Mouse (Mus musculus): ENCODE data around the gene Pde1c.
"Not testable (repeated sequence)": the region's sequence is repeated elsewhere in the genome, so short reads cannot be mapped to it uniquely, and the experiment has no call there.

Gene Pde1c

GRCm38 (mm10) chr6:56568470-56569372 is at the start of gene Pde1c:
TSS of gene Pde1c (minus strand) at chr6:56569103.
- Histone ChIP-seq H3K36me3 (ENCODE audit: control insufficient read depth, insufficient read depth, low read length, poor library complexity, severe bottlenecking) (no peaks in the 10 kb centered on the region), H3K27me3 (ENCODE audit: control insufficient read depth, insufficient read depth, low read length, poor library complexity, severe bottlenecking) (peaks cover 2% of the 10 kb centered on the region; the same call in 1 of the 2 replicates)
- peak; percentile 15 for DNase-seq (ENCODE audit: low read depth, low spot score)

- no peaks in the 10 kb centered on the region for H3K27me3 ChIP-seq (ENCODE audit: control insufficient read depth, insufficient read depth, low read length, poor library complexity, severe bottlenecking)
- no peak for DNase-seq (ENCODE audit: low read depth, low spot score)
- no peaks in the 10 kb centered on the region for H3K36me3 ChIP-seq (ENCODE audit: control insufficient read depth, insufficient read depth, low read length, poor library complexity, severe bottlenecking)
Measured at GRCm38 (mm10) chr6:56616982-56617613, 48.2 kb upstream of the Pde1c start.

GRCm38 (mm10) chr6:56616228-56616981 is 47.5 kb upstream of the Pde1c start:
- Histone ChIP-seq H3K36me3 (ENCODE audit: control insufficient read depth, insufficient read depth, low read length, poor library complexity, severe bottlenecking) (no peaks in the 10 kb centered on the region), H3K27me3 (ENCODE audit: control insufficient read depth, insufficient read depth, low read length, poor library complexity, severe bottlenecking) (no peaks in the 10 kb centered on the region)
- DNase-seq (ENCODE audit: low read depth, low spot score), result no peak

- DNase-seq (ENCODE audit: low read depth, low spot score); H3K27me3 ChIP-seq (ENCODE audit: control insufficient read depth, insufficient read depth, low read length, poor library complexity, severe bottlenecking); H3K36me3 ChIP-seq (ENCODE audit: control insufficient read depth, insufficient read depth, low read length, poor library complexity, severe bottlenecking): not testable (repeated sequence)
Measured at GRCm38 (mm10) chr6:56609529-56609928, 40.6 kb upstream of the Pde1c start.

- DNase-seq (ENCODE audit: low read depth, low spot score), result peak; percentile 62
- H3K27me3 ChIP-seq (ENCODE audit: control insufficient read depth, insufficient read depth, low read length, poor library complexity, severe bottlenecking), result no peaks in the 10 kb centered on the region
- no peaks in the 10 kb centered on the region for H3K36me3 ChIP-seq (ENCODE audit: control insufficient read depth, insufficient read depth, low read length, poor library complexity, severe bottlenecking)
Measured at GRCm38 (mm10) chr6:56608277-56608676, 39.4 kb upstream of the Pde1c start.

GRCm38 (mm10) chr6:56579568-56579967 is 10.7 kb upstream of the Pde1c start:
- no peaks in the 10 kb centered on the region for H3K36me3 ChIP-seq (ENCODE audit: control insufficient read depth, insufficient read depth, low read length, poor library complexity, severe bottlenecking)
- DNase-seq (ENCODE audit: low read depth, low spot score), result no peak
- no peaks in the 10 kb centered on the region for H3K27me3 ChIP-seq (ENCODE audit: control insufficient read depth, insufficient read depth, low read length, poor library complexity, severe bottlenecking)

GRCm38 (mm10) chr6:56560891-56561290 is 8.0 kb downstream of the Pde1c start:
- no peaks in the 10 kb centered on the region for H3K36me3 ChIP-seq (ENCODE audit: control insufficient read depth, insufficient read depth, low read length, poor library complexity, severe bottlenecking)
- DNase-seq (ENCODE audit: low read depth, low spot score), result no peak
- no peaks in the 10 kb centered on the region for H3K27me3 ChIP-seq (ENCODE audit: control insufficient read depth, insufficient read depth, low read length, poor library complexity, severe bottlenecking)

GRCm38 (mm10) chr6:56560474-56560888 is 8.4 kb downstream of the Pde1c start:
- Histone ChIP-seq H3K36me3 (ENCODE audit: control insufficient read depth, insufficient read depth, low read length, poor library complexity, severe bottlenecking) (no peaks in the 10 kb centered on the region), H3K27me3 (ENCODE audit: control insufficient read depth, insufficient read depth, low read length, poor library complexity, severe bottlenecking) (no peaks in the 10 kb centered on the region)
- no peak for DNase-seq (ENCODE audit: low read depth, low spot score)

- Histone ChIP-seq H3K27me3 (ENCODE audit: control insufficient read depth, insufficient read depth, low read length, poor library complexity, severe bottlenecking) (no peaks in the 10 kb centered on the region), H3K36me3 (ENCODE audit: control insufficient read depth, insufficient read depth, low read length, poor library complexity, severe bottlenecking) (no peaks in the 10 kb centered on the region)
- DNase-seq (ENCODE audit: low read depth, low spot score), result no peak
Measured at GRCm38 (mm10) chr6:56558711-56559110, 10.2 kb downstream of the Pde1c start.

GRCm38 (mm10) chr6:56555848-56556247 is 13.1 kb downstream of the Pde1c start:
- DNase-seq (ENCODE audit: low read depth, low spot score), result no peak
- Histone ChIP-seq H3K36me3 (ENCODE audit: control insufficient read depth, insufficient read depth, low read length, poor library complexity, severe bottlenecking) (no peaks in the 10 kb centered on the region), H3K27me3 (ENCODE audit: control insufficient read depth, insufficient read depth, low read length, poor library complexity, severe bottlenecking) (no peaks in the 10 kb centered on the region)

- DNase-seq (ENCODE audit: low read depth, low spot score), result no peak
- no peaks in the 10 kb centered on the region for H3K36me3 ChIP-seq (ENCODE audit: control insufficient read depth, insufficient read depth, low read length, poor library complexity, severe bottlenecking)
- H3K27me3 ChIP-seq (ENCODE audit: control insufficient read depth, insufficient read depth, low read length, poor library complexity, severe bottlenecking), result no peaks in the 10 kb centered on the region
Measured at GRCm38 (mm10) chr6:56555382-56555781, 13.5 kb downstream of the Pde1c start.

- no peaks in the 10 kb centered on the region for H3K27me3 ChIP-seq (ENCODE audit: control insufficient read depth, insufficient read depth, low read length, poor library complexity, severe bottlenecking)
- H3K36me3 ChIP-seq (ENCODE audit: control insufficient read depth, insufficient read depth, low read length, poor library complexity, severe bottlenecking), result no peaks in the 10 kb centered on the region
- DNase-seq (ENCODE audit: low read depth, low spot score), result no peak
Measured at GRCm38 (mm10) chr6:56551022-56551421, 17.9 kb downstream of the Pde1c start.

GRCm38 (mm10) chr6:56540247-56540646 is 28.7 kb downstream of the Pde1c start:
- Histone ChIP-seq H3K36me3 (ENCODE audit: control insufficient read depth, insufficient read depth, low read length, poor library complexity, severe bottlenecking) (no peaks in the 10 kb centered on the region), H3K27me3 (ENCODE audit: control insufficient read depth, insufficient read depth, low read length, poor library complexity, severe bottlenecking) (no peaks in the 10 kb centered on the region)
- DNase-seq (ENCODE audit: low read depth, low spot score), result no peak

GRCm38 (mm10) chr6:56534653-56535052 is 34.2 kb downstream of the Pde1c start:
- DNase-seq (ENCODE audit: low read depth, low spot score), result no peak
- no peaks in the 10 kb centered on the region for H3K27me3 ChIP-seq (ENCODE audit: control insufficient read depth, insufficient read depth, low read length, poor library complexity, severe bottlenecking)
- no peaks in the 10 kb centered on the region for H3K36me3 ChIP-seq (ENCODE audit: control insufficient read depth, insufficient read depth, low read length, poor library complexity, severe bottlenecking)

- DNase-seq (ENCODE audit: low read depth, low spot score), result no peak
- Histone ChIP-seq H3K27me3 (ENCODE audit: control insufficient read depth, insufficient read depth, low read length, poor library complexity, severe bottlenecking) (no peaks in the 10 kb centered on the region), H3K36me3 (ENCODE audit: control insufficient read depth, insufficient read depth, low read length, poor library complexity, severe bottlenecking) (no peaks in the 10 kb centered on the region)
Measured at GRCm38 (mm10) chr6:56532257-56532656, 36.6 kb downstream of the Pde1c start.
